Mouse (Mus musculus): ENCODE measurements around the gene Asb5.
"Not testable (repeated sequence)": the region's sequence is repeated elsewhere in the genome, so short reads cannot be mapped to it uniquely, and the experiment has no call there.

The Asb5 gene

GRCm38 (mm10) chr8:54537285-54537684 is 7.9 kb downstream of the Asb5 start:
- in situ Hi-C loops (cut with MboI), result no loop called here

- in situ Hi-C loops (cut with MboI), result no loop called here
These were observed 12.0 kb downstream of the Asb5 start for GRCm38 (mm10) chr8:54541331-54541730.

- in situ Hi-C loops (cut with MboI), result no loop called here
These were observed 19.0 kb downstream of the Asb5 start for GRCm38 (mm10) chr8:54548383-54548782.

GRCm38 (mm10) chr8:54550026-54550574 is 20.7 kb downstream of the Asb5 start:
- in situ Hi-C loops (cut with MboI), result no loop called here

- in situ Hi-C loops (cut with MboI), result no loop called here
These were observed 25.5 kb downstream of the Asb5 start for GRCm38 (mm10) chr8:54554921-54555320.

GRCm38 (mm10) chr8:54562137-54562536 is 32.8 kb downstream of the Asb5 start:
- in situ Hi-C loops (cut with MboI), result no loop called here

- in situ Hi-C loops (cut with MboI), result no loop called here
These were observed 35.8 kb downstream of the Asb5 start for GRCm38 (mm10) chr8:54565181-54565580.

GRCm38 (mm10) chr8:54565603-54566260 is 36.4 kb downstream of the Asb5 start:
- in situ Hi-C loops (cut with MboI), result no loop called here

GRCm38 (mm10) chr8:54567168-54567567 is 37.8 kb downstream of the Asb5 start:
- in situ Hi-C loops (cut with MboI), result no loop called here

GRCm38 (mm10) chr8:54570618-54571609 is 41.5 kb downstream of the Asb5 start:
- in situ Hi-C loops (cut with MboI), result no loop called here

GRCm38 (mm10) chr8:54581436-54581835 is 52.1 kb downstream of the Asb5 start:
- in situ Hi-C loops (cut with MboI), result no loop called here

GRCm38 (mm10) chr8:54582886-54583285 is 53.5 kb downstream of the Asb5 start:
- in situ Hi-C loops (cut with MboI), result no loop called here

- in situ Hi-C loops (cut with MboI), result no loop called here
These were observed 65.3 kb downstream of the Asb5 start for GRCm38 (mm10) chr8:54594634-54595033.

- in situ Hi-C loops (cut with MboI), result no loop called here
These were observed 66.7 kb downstream of the Asb5 start for GRCm38 (mm10) chr8:54596051-54596450.

- in situ Hi-C loops (cut with MboI), result no loop called here
These were observed 67.6 kb downstream of the Asb5 start for GRCm38 (mm10) chr8:54596940-54597339.

GRCm38 (mm10) chr8:54597386-54597785 is 68.0 kb downstream of the Asb5 start:
- in situ Hi-C loops (cut with MboI), result no loop called here

- in situ Hi-C loops (cut with MboI), result no loop called here
These were observed 71.4 kb downstream of the Asb5 start, which contains the start of gene Spata4 for GRCm38 (mm10) chr8:54600671-54601251. Spata4 (plus strand) TSS chr8:54600781.

GRCm38 (mm10) chr8:54603440-54603839 is 74.1 kb downstream of the Asb5 start:
- in situ Hi-C loops (cut with MboI), result no loop called here

- in situ Hi-C loops (cut with MboI), result no loop called here
These were observed 80.0 kb downstream of the Asb5 start for GRCm38 (mm10) chr8:54609336-54609735.

- in situ Hi-C loops (cut with MboI), result no loop called here
These were observed 80.9 kb downstream of the Asb5 start for GRCm38 (mm10) chr8:54610238-54610637.

GRCm38 (mm10) chr8:54616710-54617109 is 87.3 kb downstream of the Asb5 start:
- in situ Hi-C loops (cut with MboI), result not testable (repeated sequence)

Data from mature B cell (primary cell).